Mouse (Mus musculus) ES-Bruce4 (cell line): ENCODE measurements around the gene Hist2h2aa1.
A peak's percentile ranks its signal among the peaks of the same experiment; 100 is the strongest.

Experiments
- CTCF ChIP-seq: IDR thresholded peaks from one replicate; pipeline ENCODE4 v1.8.1; 2011; ENCODE audit warnings: low read depth, low read length
- EP300 ChIP-seq: IDR thresholded peaks from 2 replicates; pipeline ENCODE4 v1.6.1; 2011; ENCODE audit warnings: low read depth, low read length; ENCODE audit not compliant: insufficient read depth
- POLR2A ChIP-seq: IDR thresholded peaks from one replicate; pipeline ENCODE4 v1.8.1; 2011; ENCODE audit warnings: low read length; ENCODE audit not compliant: insufficient read depth

DNA sequence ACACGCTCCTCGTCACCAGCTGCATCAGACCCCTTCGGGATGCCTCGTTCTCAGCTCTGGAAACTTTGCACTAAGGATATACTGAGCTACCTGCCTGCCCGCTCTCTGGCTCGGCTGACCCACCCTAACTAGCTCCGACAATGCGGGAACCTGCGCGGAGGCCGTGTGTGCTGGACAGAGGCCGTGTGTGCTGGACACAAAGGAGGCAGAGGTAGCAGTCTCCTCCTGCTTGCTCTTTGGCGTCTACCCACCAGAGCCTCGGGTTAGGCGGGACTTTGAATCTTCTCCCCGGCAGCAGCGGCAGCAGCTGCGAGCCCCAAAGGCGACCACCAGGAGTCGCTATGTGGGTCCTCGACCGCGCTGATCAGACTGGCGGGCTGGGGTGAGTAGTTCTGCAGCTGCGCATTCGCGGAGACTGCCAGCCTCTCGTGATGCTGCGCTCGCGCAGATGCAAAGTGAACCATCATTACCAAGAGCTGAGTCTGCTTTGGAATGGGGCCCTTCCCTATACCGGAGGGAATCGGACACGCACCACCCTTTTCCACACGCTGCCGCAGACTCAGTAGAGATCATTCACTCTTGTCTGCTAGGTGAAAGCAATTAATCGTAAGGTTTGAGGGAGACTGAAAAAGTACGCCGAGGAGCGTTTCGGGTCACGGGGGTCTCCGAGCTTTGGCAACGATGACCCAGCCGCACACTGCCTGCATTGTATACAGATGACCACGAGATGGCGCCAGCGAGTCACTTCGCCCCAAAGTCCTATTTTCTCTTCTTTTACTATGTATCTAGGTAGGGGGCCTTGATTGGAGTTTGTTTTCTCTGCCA lies 32.7 kb downstream of the Hist2h2aa1 start:
- peak; percentile 70 for TF ChIP-seq POLR2A
- TF ChIP-seq CTCF: peak; percentile 84
- TF ChIP-seq EP300: no peak
